Mouse (Mus musculus) bone marrow macrophage, adult 2 months (primary cell): ENCODE measurements around the gene Txk.

Source experiments
- CTCF ChIP-seq: IDR thresholded peaks from 2 replicates; pipeline ENCODE4 v1.5.1; 2012; ENCODE audit warnings: low read depth, mild to moderate bottlenecking, low read length, moderate library complexity
- POLR2A ChIP-seq: IDR thresholded peaks from 2 replicates; pipeline ENCODE4 v1.6.1; 2012; ENCODE audit warnings: mild to moderate bottlenecking, low read depth, low read length, borderline replicate concordance

- TF ChIP-seq CTCF (no peak), POLR2A (no peak)
Observed at GRCm38 (mm10) chr5:72698343-72698742, 54.2 kb downstream of the Txk start.
